Mouse (Mus musculus) ovary, postnatal 14 days (tissue): ENCODE measurements around the gene Gm5155.
"Not testable (repeated sequence)": the region's sequence is repeated elsewhere in the genome, so short reads cannot be mapped to it uniquely, and the experiment has no call there.

ENCODE experiments used
- DNase-seq: peaks from one replicate; pipeline ENCODE4 v3.0.0; 2022; ENCODE audit warnings: low spot score

Gm5155 gene

DNA sequence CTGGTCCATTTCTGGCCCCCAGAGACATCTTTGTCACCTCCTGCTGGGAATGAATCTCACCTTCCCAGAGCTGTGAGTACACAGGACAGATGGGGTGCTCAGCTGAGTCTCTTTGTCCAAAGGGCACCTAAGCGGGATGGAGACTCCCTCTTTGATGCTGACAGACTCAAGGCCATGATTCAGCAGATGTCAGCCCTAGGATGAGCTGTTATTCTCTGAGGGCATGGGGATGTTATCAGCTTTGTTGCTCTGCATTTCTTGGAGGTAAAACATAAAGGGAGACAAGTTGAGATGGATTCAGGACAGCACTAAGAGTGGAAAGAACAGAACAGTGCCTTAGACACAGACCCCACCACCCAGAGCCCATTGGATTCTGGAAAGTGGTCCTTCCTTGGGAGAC is at the start of gene Gm5155:
Gene Gm5155 (plus strand): TSS at position 301 of the 400 bp plus-strand sequence.
- no peak for DNase-seq

DNA sequence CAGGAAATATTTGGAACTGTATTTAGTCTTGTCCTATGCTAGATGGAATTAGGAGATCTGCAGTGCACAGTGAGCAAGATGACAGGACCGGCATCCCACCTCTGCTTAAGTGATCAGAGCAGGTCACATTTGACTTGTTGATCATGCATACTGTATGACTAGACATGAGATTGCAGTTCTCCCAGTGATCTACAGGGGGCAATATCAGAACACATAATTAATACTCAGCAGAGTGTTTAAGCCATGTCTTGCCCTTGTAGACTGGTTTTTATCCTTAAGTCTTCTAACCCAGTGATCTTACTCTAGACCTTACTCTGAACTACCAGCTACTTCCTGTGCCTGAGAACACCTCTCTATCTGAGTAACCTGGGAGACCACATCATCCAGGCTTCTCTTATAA is 791 bp upstream of the Gm5155 start:
- DNase-seq: no peak

DNA sequence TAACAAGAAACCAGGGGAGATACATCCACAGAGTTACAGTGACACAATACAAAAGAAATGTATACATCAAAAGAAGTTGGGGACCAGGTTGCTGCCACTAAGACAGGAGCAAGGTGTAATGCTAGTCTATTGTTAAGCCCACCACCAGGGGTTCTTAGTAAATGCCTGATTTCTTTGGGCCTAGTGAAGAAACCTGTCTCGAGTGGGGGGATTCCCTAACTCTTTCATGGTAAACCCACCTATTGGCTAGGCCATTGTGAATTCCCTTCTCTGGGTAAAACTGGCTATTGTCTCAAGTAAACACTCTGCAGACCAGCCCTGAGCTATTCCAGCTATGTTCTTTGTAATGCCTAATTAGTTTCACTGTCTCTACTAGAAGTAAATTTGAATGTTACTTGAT is 23.8 kb downstream of the Gm5155 start:
- DNase-seq: not testable (repeated sequence)

DNA sequence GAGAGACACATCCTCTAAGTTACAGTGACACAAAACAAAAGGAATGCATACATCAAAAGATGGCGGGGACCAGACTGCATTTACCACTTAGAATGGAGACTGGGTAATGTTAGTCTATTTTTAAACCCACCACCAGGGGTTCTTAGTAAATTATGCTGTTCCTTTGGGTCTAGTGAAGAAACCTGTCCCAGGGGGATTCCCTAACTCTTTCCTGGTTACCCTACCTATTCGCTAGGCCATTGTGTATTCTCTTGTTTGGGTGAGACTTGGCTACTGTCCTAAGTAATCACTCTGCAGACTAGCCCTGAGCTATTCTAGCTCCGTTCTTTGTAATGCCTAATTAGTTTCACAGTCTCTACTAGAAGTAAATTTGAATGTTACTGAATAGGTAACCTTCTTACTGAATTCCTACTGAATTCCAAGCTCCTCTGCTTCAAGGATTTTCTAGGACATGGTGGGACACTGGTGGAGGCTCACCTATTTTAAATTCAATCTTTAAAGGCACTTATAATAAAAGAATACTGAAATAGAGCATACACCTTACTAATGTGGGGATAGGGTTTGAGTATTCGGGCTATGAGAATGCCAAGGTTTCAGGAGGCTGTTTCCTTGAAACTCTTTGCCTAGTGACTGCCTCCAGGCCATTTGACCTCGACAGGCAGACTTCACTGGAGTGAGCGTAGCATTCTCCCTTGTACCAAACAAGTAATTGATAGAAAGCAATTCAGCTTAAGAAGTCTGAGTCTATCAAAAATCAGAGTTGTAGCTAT is 31.8 kb downstream of the Gm5155 start:
- no peak for DNase-seq
